Mouse (Mus musculus): ENCODE measurements around the gene Trove2.
"Not testable (repeated sequence)": the region's sequence is repeated elsewhere in the genome, so short reads cannot be mapped to it uniquely, and the experiment has no call there.

Trove2 gene

DNA sequence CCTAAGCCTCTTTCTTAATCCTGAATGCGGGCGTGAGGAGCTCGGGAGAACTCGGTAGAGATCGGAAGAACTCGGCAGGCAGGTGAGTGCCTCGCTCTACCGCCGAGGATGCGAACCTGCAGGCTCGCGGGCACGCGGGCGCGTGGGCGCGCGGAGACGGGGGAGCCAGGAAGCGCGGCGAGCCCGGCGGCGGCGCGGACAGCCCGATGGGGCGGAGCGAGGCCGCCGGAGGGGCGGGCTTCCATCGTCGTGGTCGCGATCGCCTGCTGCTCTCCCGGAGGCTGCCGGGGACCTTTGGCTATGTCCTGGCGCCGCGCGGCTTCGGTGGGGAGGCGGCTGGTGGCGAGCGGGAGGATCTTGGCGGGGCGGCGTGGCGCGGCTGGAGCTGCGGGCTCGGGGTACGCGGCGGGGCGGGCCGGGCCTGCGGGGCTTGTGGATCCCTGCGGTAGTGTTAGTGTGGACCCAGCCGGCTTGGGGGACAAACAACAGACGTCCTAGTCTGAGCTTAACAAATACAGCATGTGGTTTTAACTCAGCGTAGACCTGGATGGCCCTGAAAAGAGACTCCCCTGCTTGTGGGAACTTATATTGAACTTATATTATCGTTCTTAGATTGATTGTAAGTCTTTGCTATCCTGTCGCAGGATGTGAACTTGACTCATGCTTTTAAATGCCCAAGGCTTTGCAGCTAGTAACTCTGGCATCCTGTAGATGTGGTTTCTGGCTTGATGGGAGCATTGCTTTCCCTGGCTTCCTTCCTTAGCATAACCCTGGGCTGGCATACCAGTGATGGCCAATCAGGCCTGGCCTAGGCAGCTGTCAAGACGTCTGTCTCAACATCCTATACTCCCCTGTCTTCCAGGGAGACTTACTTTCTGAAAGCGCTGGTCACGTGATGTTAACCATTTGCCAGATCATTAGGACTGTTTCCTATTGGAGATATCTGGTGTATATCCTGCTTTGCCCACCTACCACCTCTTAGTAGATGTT lies 37.2 kb downstream of the Trove2 start:
- peak; percentile 90 to 95 for DNase-seq (ENCODE audit: inconsistent age in 2 of 2, low spot score in 1 of 2)

DNA sequence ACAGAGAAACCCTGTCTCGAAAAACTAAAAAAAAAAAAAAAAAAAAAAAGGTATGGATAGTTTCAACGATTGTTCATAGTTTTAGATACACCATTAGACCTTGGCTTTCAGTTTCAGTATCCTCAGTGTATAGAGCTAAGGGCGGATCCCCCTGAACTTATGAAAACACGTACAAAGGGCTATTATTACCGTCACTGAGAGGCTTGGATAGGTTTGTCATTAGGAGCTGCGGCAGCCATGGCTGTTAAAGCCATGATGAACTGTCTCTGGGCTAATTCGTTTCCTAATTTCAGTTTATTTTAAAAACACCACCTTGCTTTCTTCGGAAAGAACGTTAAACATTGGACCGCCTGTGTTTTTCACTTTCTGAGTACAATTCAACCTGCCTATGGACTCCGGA lies 38.1 kb downstream of the Trove2 start:
- DNase-seq (ENCODE audit: inconsistent age in 2 of 2, low spot score in 1 of 2): peak in 1 of 2 experiments; percentile 54

- DNase-seq (ENCODE audit: inconsistent age in 2 of 2, low spot score in 1 of 2): no peak
Measured at GRCm38 (mm10) chr1:143733914-143734410, 42.9 kb downstream of the Trove2 start.

- no peak for DNase-seq (ENCODE audit: inconsistent age in 2 of 2, low spot score in 1 of 2)
Measured at GRCm38 (mm10) chr1:143731691-143732090, 45.2 kb downstream of the Trove2 start.

DNA sequence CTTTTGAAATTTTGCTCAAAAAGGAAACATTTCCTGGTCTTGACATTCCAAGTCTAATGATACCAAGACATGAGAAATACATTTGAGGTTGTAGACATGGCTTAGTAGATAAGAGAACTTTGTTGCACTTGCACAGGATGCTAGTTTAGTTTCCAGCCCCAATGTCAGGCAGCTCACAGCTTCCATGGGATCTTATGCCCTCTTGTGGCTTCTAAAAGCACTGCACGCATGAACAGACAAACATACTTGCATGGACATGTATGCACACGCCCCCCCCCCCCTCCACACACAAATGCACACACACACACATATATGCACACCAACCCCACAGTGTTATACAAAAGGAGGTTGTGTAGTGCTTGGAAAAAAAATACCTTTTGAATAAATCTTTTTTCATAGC lies 46.0 kb downstream of the Trove2 start:
- DNase-seq (ENCODE audit: inconsistent age in 2 of 2, low spot score in 1 of 2): peak in 1 of 2 experiments; percentile 73

GRCm38 (mm10) chr1:143727701-143728445 lies 49.0 kb downstream of the Trove2 start:
- peak; percentile 50 to 81 for DNase-seq (ENCODE audit: inconsistent age in 2 of 2, low spot score in 1 of 2)

- peak; percentile 71 to 84 for DNase-seq (ENCODE audit: inconsistent age in 2 of 2, low spot score in 1 of 2)
Measured at GRCm38 (mm10) chr1:143724456-143725064, 52.3 kb downstream of the Trove2 start.

- DNase-seq (ENCODE audit: inconsistent age in 2 of 2, low spot score in 1 of 2): not testable (repeated sequence)
Measured at GRCm38 (mm10) chr1:143716038-143716437, 60.8 kb downstream of the Trove2 start, which contains the start of gene Glrx2. Gene Glrx2, plus strand, starts transcription at chr1:143716338.

- DNase-seq (ENCODE audit: inconsistent age in 2 of 2, low spot score in 1 of 2): no peak
Measured at GRCm38 (mm10) chr1:143710627-143710976, 66.3 kb downstream of the Trove2 start.

DNA sequence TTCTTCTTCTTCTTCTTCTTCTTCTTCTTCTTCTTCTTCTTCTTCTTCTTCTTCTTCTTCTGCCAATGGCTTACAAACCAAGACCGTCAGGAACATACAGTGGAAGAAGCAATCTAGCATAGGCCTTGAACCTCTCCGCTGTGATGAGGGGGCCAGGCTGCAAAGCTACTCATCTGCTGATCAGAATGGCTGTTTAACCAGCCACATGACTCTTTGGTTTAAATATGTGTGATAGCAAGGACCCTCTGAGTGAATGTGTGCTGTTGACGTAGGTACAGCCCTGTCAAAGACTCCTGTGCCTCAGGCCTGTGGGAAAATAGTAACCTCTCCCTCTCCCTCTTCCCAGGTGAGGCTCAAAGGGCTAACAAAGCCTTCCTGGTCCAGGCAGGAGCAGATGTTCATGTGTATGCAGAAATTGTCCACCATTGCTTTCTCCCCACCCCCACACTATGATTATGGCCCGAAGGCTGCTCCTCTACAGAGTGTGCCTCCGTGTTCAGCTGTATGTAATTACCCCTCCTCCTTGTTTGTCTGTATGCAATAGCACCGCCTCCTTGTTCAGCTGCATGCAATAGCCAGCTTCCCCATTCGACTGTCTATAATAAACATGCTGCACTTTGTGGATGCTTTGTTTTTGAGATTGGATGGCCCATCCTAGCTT lies 66.8 kb downstream of the Trove2 start:
- no peak for DNase-seq (ENCODE audit: inconsistent age in 2 of 2, low spot score in 1 of 2)

- DNase-seq (ENCODE audit: inconsistent age in 2 of 2, low spot score in 1 of 2): no peak
Measured at GRCm38 (mm10) chr1:143708361-143708760, 68.5 kb downstream of the Trove2 start.

DNA sequence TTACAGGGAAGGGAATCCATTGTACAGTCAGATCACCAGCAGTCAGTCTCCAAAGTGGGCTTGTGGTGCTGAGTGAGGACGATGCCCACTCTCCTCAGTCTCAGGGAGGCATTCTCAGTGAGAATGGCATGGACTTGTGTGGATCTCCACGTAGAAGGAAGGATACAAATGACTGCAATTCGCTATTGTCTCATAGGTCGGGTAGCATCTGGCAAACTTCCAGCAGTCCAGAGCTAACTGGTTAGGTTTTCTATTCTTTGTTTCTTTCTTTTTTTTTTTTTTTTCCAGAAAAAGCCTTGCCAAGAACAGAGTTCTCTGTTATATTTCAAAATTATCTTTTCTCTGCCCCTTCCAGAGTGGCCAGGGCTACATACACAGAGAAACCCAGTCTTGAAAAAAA lies 69.9 kb downstream of the Trove2 start:
- DNase-seq (ENCODE audit: inconsistent age in 2 of 2, low spot score in 1 of 2): peak in 1 of 2 experiments; percentile 49

- peak; percentile 94 to 97 for DNase-seq (ENCODE audit: inconsistent age in 2 of 2, low spot score in 1 of 2)
Measured at GRCm38 (mm10) chr1:143702741-143703262, 74.1 kb downstream of the Trove2 start, which contains the start of gene Cdc73. Gene Cdc73, minus strand, starts transcription at chr1:143702893.

- no peak for DNase-seq (ENCODE audit: inconsistent age in 2 of 2, low spot score in 1 of 2)
Measured at GRCm38 (mm10) chr1:143702141-143702740, 74.6 kb downstream of the Trove2 start.

GRCm38 (mm10) chr1:143701736-143702135 lies 75.1 kb downstream of the Trove2 start:
- no peak for DNase-seq (ENCODE audit: inconsistent age in 2 of 2, low spot score in 1 of 2)
